Comparison of ENCODE assay signal across 11 mouse cellular contexts in the genomic region with DNA sequence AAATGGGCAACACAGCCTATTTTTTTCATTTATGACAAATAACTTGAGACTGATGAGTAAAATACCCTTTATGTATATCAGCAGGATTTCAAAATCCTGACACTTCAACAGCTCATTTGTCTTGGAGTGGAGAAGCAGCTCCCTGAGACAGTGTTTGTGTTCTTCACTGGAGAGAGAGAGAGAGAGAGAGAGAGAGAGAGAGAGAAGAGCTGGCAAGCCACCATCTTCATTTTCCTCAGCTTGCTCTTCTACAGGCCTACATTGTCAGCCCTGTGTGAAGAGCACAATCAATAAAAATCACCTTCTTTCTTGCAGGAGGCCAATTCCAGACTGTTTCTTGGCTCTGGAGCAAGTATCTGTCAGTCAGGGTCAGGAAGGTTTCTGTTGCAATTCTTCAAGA.
"Had no signal": no experiment of that assay in that cellular context is flagged by ENCODE, and none has a peak within 500 bp of the region (broad histone marks: within the 10 kb centered on the region; RNA-seq: fewer than 3 reads in every experiment).

No protein-coding gene starts in this region.

- H3K27ac ChIP-seq: left cerebral cortex, adult 2 months; limb, embryonic 15.5 days; liver, embryonic 12.5 days; midbrain, embryonic 12.5 days; neural tube, embryonic 13.5 days had no signal

- H3K9ac ChIP-seq: limb, embryonic 15.5 days; liver, embryonic 12.5 days; midbrain, embryonic 12.5 days; neural tube, embryonic 13.5 days had no signal

- H3K36me3 ChIP-seq: limb, embryonic 15.5 days; liver, embryonic 12.5 days; midbrain, embryonic 12.5 days; neural tube, embryonic 13.5 days had no signal

- DNase-seq: kidney, adult 8-10 months; kidney, postnatal 25 days; right cerebral cortex, postnatal 14 days; thymus, postnatal 36 days had no signal

- ATAC-seq: intestine, postnatal 0 days; liver, embryonic 12.5 days; midbrain, embryonic 16.5 days had no signal

- H3K4me3 ChIP-seq: left cerebral cortex, adult 2 months; limb, embryonic 15.5 days; liver, embryonic 12.5 days; midbrain, embryonic 12.5 days; neural tube, embryonic 13.5 days had no signal

- H3K4me1 ChIP-seq: limb, embryonic 15.5 days; midbrain, embryonic 12.5 days; neural tube, embryonic 13.5 days had no signal

- H3K9me3 ChIP-seq: limb, embryonic 15.5 days; liver, embryonic 12.5 days; midbrain, embryonic 12.5 days; neural tube, embryonic 13.5 days had no signal

- H3K4me2 ChIP-seq: limb, embryonic 15.5 days; liver, embryonic 12.5 days; midbrain, embryonic 12.5 days; neural tube, embryonic 13.5 days had no signal

- H3K27me3 ChIP-seq: limb, embryonic 15.5 days; liver, embryonic 12.5 days; midbrain, embryonic 12.5 days; neural tube, embryonic 13.5 days had no signal
